Mouse (Mus musculus) activated CD4-positive, CD25-positive, alpha-beta regulatory T cell, adult 4 months (primary cell): ENCODE measurements around the gene Vipas39. TPM values are rescaled to one million over a fixed set of nuclear protein-coding genes. Genes with fewer than 3 reads are reported as not detected.

Experiments used
- ATAC-seq: one replicate; pipeline ENCODE4 v1.8.0; 2017
- polyA plus RNA-seq, 2 experiments: library from polyadenylated mRNA; unstranded; fragments of 100-300 nt; shearing (Covaris generic); gene quantifications; one replicate each; pipeline ENCODE4 v1.2.1; 2017

Gene Vipas39
- polyA plus RNA-seq, 2 experiments from 2014 or later, result 33.6 to 34.7 TPM

GRCm38 (mm10) chr12:87195069-87195468 is 71.0 kb downstream of the Vipas39 start:
- no peak for ATAC-seq

- no peak for ATAC-seq
These were observed 73.0 kb downstream of the Vipas39 start for GRCm38 (mm10) chr12:87193008-87193407.

Other genes with a start within 250 kb of the Vipas39 start
- under 1 TPM in 1 of 2 experiments, not detected in 1; 0.40 TPM for gene Tmem63c, start 244.9 kb downstream of the Vipas39 start, polyA plus RNA-seq
- under 1 TPM in 1 of 2 experiments, not detected in 1; 0.25 TPM for gene Ngb, start 163.7 kb downstream of the Vipas39 start, polyA plus RNA-seq
- 10 to 100 TPM; 15.3 to 15.7 TPM for gene Gstz1, start 119.1 kb downstream of the Vipas39 start, polyA plus RNA-seq
- gene Pomt2, start 118.3 kb downstream of the Vipas39 start, polyA plus RNA-seq, result 1 to 10 TPM in 1 of 2 experiments, under 1 TPM in 1; 0.81 to 1.4 TPM
- 1 to 10 TPM in 1 of 2 experiments, not detected in 1; 5.0 TPM for gene Samd15, start 66.5 kb downstream of the Vipas39 start, polyA plus RNA-seq
- gene Tmed8, start 65.8 kb downstream of the Vipas39 start, polyA plus RNA-seq, result 1 to 10 TPM; 3.3 to 3.9 TPM
- 1 to 10 TPM in 1 of 2 experiments, under 1 TPM in 1; 0.64 to 1.2 TPM for gene Noxred1, start 27.5 kb downstream of the Vipas39 start, polyA plus RNA-seq
- 100 to 1,000 TPM; 116 to 151 TPM for gene Ahsa1, start 223 bp upstream of the Vipas39 start, polyA plus RNA-seq
- not detected for gene Ism2, start 33.4 kb upstream of the Vipas39 start, polyA plus RNA-seq
- gene Sptlc2, start 122.1 kb upstream of the Vipas39 start, polyA plus RNA-seq, result 10 to 100 TPM; 66.1 to 85.8 TPM
- gene Slirp, start 177.6 kb upstream of the Vipas39 start, polyA plus RNA-seq, result 100 to 1,000 TPM in 1 of 2 experiments, 10 to 100 TPM in 1; 83.4 to 124 TPM
- 10 to 100 TPM; 53.3 to 59.3 TPM for gene Alkbh1, start 177.8 kb upstream of the Vipas39 start, polyA plus RNA-seq
- 100 to 1,000 TPM; 220 to 228 TPM for gene Snw1, start 206.0 kb upstream of the Vipas39 start, polyA plus RNA-seq
- 1 to 10 TPM in 1 of 2 experiments, not detected in 1; 1.2 TPM for gene Gm5788, start 228.5 kb upstream of the Vipas39 start, polyA plus RNA-seq
- gene Gm8300, start 248.1 kb upstream of the Vipas39 start, polyA plus RNA-seq, result not detected